Mouse (Mus musculus): ENCODE results near the gene Rasa3. TPM values are rescaled to one million over a fixed set of nuclear protein-coding genes. Genes with fewer than 3 reads are reported as not detected.

Rasa3 gene
- total and polyA plus RNA-seq, 3 experiments = 22.4 to 28.0 TPM; not detected in 1

- Histone ChIP-seq H3K4me1 (ENCODE audit: control insufficient read depth in 1 of 2, insufficient read depth in 2 of 2, low read length in 2 of 2) (peaks cover 24 to 50% of the 10 kb centered on the region in 2 experiments), H3K27me3 (ENCODE audit: control insufficient read depth in 1 of 2, insufficient read depth in 2 of 2, low read length in 2 of 2) (no peaks in the 10 kb centered on the region), H3K9ac (ENCODE audit: control insufficient read depth, low read depth, low read length, poor library complexity, severe bottlenecking) (peak overlapping the region; percentile 24; the same call in 1 of the 2 replicates), H3K9me3 (replicated peaks; ENCODE audit: insufficient read depth, low read length) (no peaks in the 10 kb centered on the region), H3K4me3 (ENCODE audit: control insufficient read depth in 1 of 2, insufficient read depth in 1 of 2, low read depth in 2 of 2, low read length in 2 of 2) (peak overlapping the region; percentile 69 to 97), H3K79me2 (ENCODE audit: control insufficient read depth, insufficient read depth, low read length, poor library complexity) (peaks cover 38% of the 10 kb centered on the region), H3K27ac (ENCODE audit: control insufficient read depth, low read depth, low read length) (peak overlapping the region; percentile 58), H3K36me3 (ENCODE audit: control insufficient read depth in 1 of 2, insufficient read depth in 2 of 2, low read length in 2 of 2) (peaks cover 0 to 33% of the 10 kb centered on the region in 2 experiments; a peak in 2 of 4 replicates)
- peak in 1 of 3 experiments; percentile 31; a peak in 2 of 6 replicates for TF ChIP-seq CTCF (IDR thresholded peaks at IDR 0.05 in 2 of 3, conservative IDR thresholded peaks at IDR 0.05 in 1 of 3; ENCODE audit: control insufficient read depth in 1 of 3, insufficient read depth in 1 of 3, low read depth in 2 of 3, low read length in 3 of 3, poor library complexity in 1 of 3, severe bottlenecking in 1 of 3)
- peak; percentile 84 for TF ChIP-seq UBTF (IDR thresholded peaks at IDR 0.05; ENCODE audit: borderline replicate concordance, insufficient read depth, low read depth, low read length)
- 0 out of 2 replicates have a peak, but pooled peaks have one; percentile 8 for TF ChIP-seq GATA1 (IDR thresholded peaks at IDR 0.05; ENCODE audit: low read depth, low read length)
- TF ChIP-seq MAZ (IDR thresholded peaks at IDR 0.05; ENCODE audit: low read depth, low read length) = 0 out of 2 replicates have a peak, but pooled peaks have one; percentile 22
- peak; percentile 95 for TF ChIP-seq TBP (IDR thresholded peaks at IDR 0.05; ENCODE audit: low read depth, low read length)
- TF ChIP-seq TCF12 (IDR thresholded peaks at IDR 0.05; ENCODE audit: low read depth, low read length) = 0 out of 2 replicates have a peak, but pooled peaks have one; percentile 3
- peak; percentile 22; the same call in 1 of the 2 replicates for TF ChIP-seq ETS1 (IDR thresholded peaks at IDR 0.05; ENCODE audit: low read depth, low read length)
- TF ChIP-seq GABPA (IDR thresholded peaks at IDR 0.05; ENCODE audit: low read depth, low read length) = no peak
- TF ChIP-seq MAX (IDR thresholded peaks at IDR 0.05; ENCODE audit: low read length) = no peak
- TF ChIP-seq SIN3A (IDR thresholded peaks at IDR 0.05; ENCODE audit: low read length) = peak; percentile 24; the same call in 1 of the 2 replicates
- no peak; a peak in 1 of 4 replicates for TF ChIP-seq EP300 (IDR thresholded peaks at IDR 0.05; ENCODE audit: low read depth in 1 of 2, low read length in 2 of 2)
- DNase-seq (ENCODE audit: low read depth, low spot score) = peak; percentile 83
These were observed 3.0 kb downstream of the Rasa3 start for GRCm38 (mm10) chr8:13674294-13675010.

- Histone ChIP-seq H3K27ac (ENCODE audit: control insufficient read depth, low read depth, low read length) (peak overlapping the region; percentile 58; the same call in 1 of the 2 replicates), H3K36me3 (ENCODE audit: control insufficient read depth in 1 of 2, insufficient read depth in 2 of 2, low read length in 2 of 2) (peaks cover 0 to 33% of the 10 kb centered on the region in 2 experiments; a peak in 2 of 4 replicates), H3K79me2 (ENCODE audit: control insufficient read depth, insufficient read depth, low read length, poor library complexity) (peaks cover 38% of the 10 kb centered on the region), H3K4me1 (ENCODE audit: control insufficient read depth in 1 of 2, insufficient read depth in 2 of 2, low read length in 2 of 2) (peaks cover 24 to 47% of the 10 kb centered on the region in 2 experiments), H3K9me3 (replicated peaks; ENCODE audit: insufficient read depth, low read length) (no peaks in the 10 kb centered on the region), H3K9ac (ENCODE audit: control insufficient read depth, low read depth, low read length, poor library complexity, severe bottlenecking) (no peak overlapping the region; the same call in 1 of the 2 replicates), H3K4me3 (ENCODE audit: control insufficient read depth in 1 of 2, insufficient read depth in 1 of 2, low read depth in 2 of 2, low read length in 2 of 2) (no peak overlapping the region), H3K27me3 (ENCODE audit: control insufficient read depth in 1 of 2, insufficient read depth in 2 of 2, low read length in 2 of 2) (no peaks in the 10 kb centered on the region)
- no peak for DNase-seq (ENCODE audit: low read depth, low spot score)
- peak in 1 of 3 experiments; percentile 7; a peak in 1 of 6 replicates for TF ChIP-seq CTCF (IDR thresholded peaks at IDR 0.05 in 2 of 3, conservative IDR thresholded peaks at IDR 0.05 in 1 of 3; ENCODE audit: control insufficient read depth in 1 of 3, insufficient read depth in 1 of 3, low read depth in 2 of 3, low read length in 3 of 3, poor library complexity in 1 of 3, severe bottlenecking in 1 of 3)
- TF ChIP-seq TCF12 (IDR thresholded peaks at IDR 0.05; ENCODE audit: low read depth, low read length) = no peak
- TF ChIP-seq ZC3H11A (IDR thresholded peaks at IDR 0.05; ENCODE audit: low read depth, low read length) = no peak
These were observed 4.2 kb downstream of the Rasa3 start for GRCm38 (mm10) chr8:13673215-13673614.

Measured in MEL (cell line).